Mouse (Mus musculus): ENCODE data around the gene Slc2a3. TPM values are rescaled to one million over a fixed set of nuclear protein-coding genes. Genes with fewer than 3 reads are reported as not detected.
A peak's percentile ranks its signal among the peaks of the same experiment; 100 is the strongest.
"Not testable (repeated sequence)": the region's sequence is repeated elsewhere in the genome, so short reads cannot be mapped to it uniquely, and the experiment has no call there.

Slc2a3 gene
- polyA plus RNA-seq, 1 experiment from 2014 or later: 50.6 TPM

DNA sequence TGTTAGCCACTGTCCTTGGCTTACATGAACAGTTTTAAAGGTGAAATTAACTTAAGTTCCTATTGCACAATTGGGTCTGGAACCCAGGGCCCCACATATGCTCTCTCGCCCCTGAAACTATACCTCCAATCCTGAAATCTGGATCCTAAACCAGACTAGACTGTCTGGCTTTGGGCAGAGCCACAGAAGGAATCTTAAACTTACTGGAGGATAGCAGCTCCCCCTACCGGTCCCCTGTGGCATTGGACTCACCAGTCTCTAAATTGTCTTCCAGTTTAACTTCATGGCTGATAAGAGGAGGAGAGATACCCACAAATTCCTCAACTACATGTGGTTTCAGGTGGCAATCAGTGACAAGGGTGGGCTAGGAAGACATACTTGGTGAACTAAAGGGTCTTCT lies 81.5 kb downstream of the Slc2a3 start:
- Histone ChIP-seq H3K9ac (replicated peaks) (no peak overlapping the region), H3K4me1 (peaks cover 6% of the 10 kb centered on the region; the same call in 1 of the 2 replicates), H3K9me3 (replicated peaks) (no peaks in the 10 kb centered on the region), H3K4me2 (no peak overlapping the region), H3K36me3 (no peaks in the 10 kb centered on the region), H3K27me3 (replicated peaks) (no peaks in the 10 kb centered on the region), H3K4me3 (replicated peaks) (no peak overlapping the region), H3K27ac (replicated peaks) (no peak overlapping the region)
- ATAC-seq (ENCODE audit: low FRiP score): no peak
- 36% methylated on average over 2 of the region's 2 CpGs for WGBS

GRCm38 (mm10) chr6:122718224-122718623 lies 83.2 kb downstream of the Slc2a3 start:
- not testable (repeated sequence) for H3K9me3 ChIP-seq (replicated peaks)
- 92% methylated on average over 1 of the region's 1 CpGs for WGBS

DNA sequence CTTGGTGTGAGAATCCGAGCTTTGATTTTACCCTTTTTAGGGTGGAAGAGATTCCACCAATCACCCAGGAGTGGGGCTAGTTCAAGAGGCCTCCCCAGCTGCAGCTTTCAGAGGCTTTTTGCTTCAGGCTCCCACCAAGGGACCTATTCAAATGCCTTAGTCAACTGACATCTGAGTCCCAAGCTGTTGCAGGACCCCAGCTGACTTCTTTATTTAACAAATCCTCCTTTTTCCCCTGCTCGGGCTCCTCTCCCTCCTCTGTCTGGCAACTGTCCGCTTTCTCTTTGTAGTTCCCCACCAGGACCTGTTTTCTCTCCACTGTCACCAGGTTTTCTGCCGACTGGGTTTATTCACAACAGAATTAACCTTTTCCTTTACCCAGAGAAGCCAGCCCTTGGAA lies 85.6 kb downstream of the Slc2a3 start:
- no peaks in the 10 kb centered on the region for H3K9me3 ChIP-seq (replicated peaks)
- no peaks in the 10 kb centered on the region for H3K36me3 ChIP-seq
- 1% methylated on average over 4 of the region's 4 CpGs for WGBS
- H3K4me2 ChIP-seq: no peak overlapping the region
- ATAC-seq (ENCODE audit: low FRiP score): no peak
- H3K9ac ChIP-seq (replicated peaks): no peak overlapping the region
- no peak overlapping the region; the same call in 1 of the 2 replicates for H3K27ac ChIP-seq (replicated peaks)
- H3K4me3 ChIP-seq (replicated peaks): no peak overlapping the region
- peaks cover 6% of the 10 kb centered on the region; the same call in 1 of the 2 replicates for H3K4me1 ChIP-seq
- H3K27me3 ChIP-seq (replicated peaks): no peaks in the 10 kb centered on the region

More at GRCm38 (mm10) chr6:122718224-122718623, 83.2 kb downstream of the Slc2a3 start:
- not testable (repeated sequence) for H3K4me1 ChIP-seq; H3K4me3 ChIP-seq (replicated peaks); H3K27me3 ChIP-seq (replicated peaks); ATAC-seq (ENCODE audit: low FRiP score); H3K9ac ChIP-seq (replicated peaks); H3K27ac ChIP-seq (replicated peaks); H3K36me3 ChIP-seq; H3K4me2 ChIP-seq

GRCm38 (mm10) chr6:122714707-122715365 lies 86.6 kb downstream of the Slc2a3 start:
- 55% methylated on average over 7 of the region's 7 CpGs for whole genome bisulfite sequencing
- Histone ChIP-seq H3K4me1 (peaks cover 6% of the 10 kb centered on the region; the same call in 1 of the 2 replicates), H3K9ac (replicated peaks) (no peak overlapping the region), H3K4me3 (replicated peaks) (no peak overlapping the region), H3K36me3 (no peaks in the 10 kb centered on the region), H3K27me3 (replicated peaks) (no peaks in the 10 kb centered on the region), H3K9me3 (replicated peaks) (no peaks in the 10 kb centered on the region), H3K4me2 (no peak overlapping the region), H3K27ac (replicated peaks) (no peak overlapping the region)
- ATAC-seq (ENCODE audit: low FRiP score): no peak

DNA sequence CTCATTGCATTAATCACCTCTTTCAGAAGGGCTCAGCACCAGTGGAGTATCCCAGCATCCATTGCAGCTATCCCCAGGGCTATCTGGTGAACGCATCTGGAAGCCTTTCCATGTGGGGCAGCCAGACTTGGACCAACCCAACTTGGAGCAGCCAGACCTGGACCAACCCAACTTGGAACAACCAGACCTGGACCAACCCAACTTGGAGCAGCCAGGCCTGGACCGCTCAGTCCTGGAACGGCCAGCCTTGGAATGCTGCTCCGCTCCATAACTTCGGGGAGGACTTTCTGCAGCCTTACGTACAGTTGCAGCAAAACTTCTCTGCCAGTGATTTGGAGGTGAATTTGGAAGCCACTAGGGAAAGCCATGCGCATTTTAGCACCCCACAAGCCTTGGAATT lies 88.3 kb downstream of the Slc2a3 start:
- not testable (repeated sequence) for H3K27me3 ChIP-seq (replicated peaks); H3K36me3 ChIP-seq; H3K4me2 ChIP-seq; H3K4me1 ChIP-seq; H3K9ac ChIP-seq (replicated peaks); ATAC-seq (ENCODE audit: low FRiP score); H3K27ac ChIP-seq (replicated peaks); H3K9me3 ChIP-seq (replicated peaks); H3K4me3 ChIP-seq (replicated peaks)
- WGBS: 92% methylated on average over 7 of the region's 7 CpGs

DNA sequence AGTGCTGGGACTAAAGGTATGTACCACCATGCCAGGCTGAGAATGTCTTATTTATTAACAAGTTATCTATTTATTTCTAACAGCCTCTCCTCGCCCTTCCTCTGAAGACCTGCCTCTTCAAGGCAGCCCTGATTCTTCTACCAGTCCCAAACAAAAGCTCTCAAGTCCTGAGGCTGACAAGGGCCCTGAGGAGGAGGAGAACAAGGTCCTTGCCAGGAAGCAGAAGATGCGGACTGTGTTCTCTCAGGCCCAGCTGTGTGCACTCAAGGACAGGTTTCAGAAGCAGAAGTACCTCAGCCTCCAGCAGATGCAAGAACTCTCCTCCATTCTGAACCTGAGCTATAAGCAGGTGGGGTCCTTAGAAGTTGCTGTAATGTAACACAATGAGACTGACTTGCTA lies 90.0 kb downstream of the Slc2a3 start:
- no peak overlapping the region for H3K4me3 ChIP-seq (replicated peaks)
- no peak overlapping the region for H3K9ac ChIP-seq (replicated peaks)
- H3K27ac ChIP-seq (replicated peaks): no peak overlapping the region
- no peaks in the 10 kb centered on the region for H3K27me3 ChIP-seq (replicated peaks)
- H3K36me3 ChIP-seq: no peaks in the 10 kb centered on the region
- WGBS: 92% methylated on average over 2 of the region's 2 CpGs
- no peaks in the 10 kb centered on the region for H3K9me3 ChIP-seq (replicated peaks)
- no peak for ATAC-seq (ENCODE audit: low FRiP score)
- H3K4me2 ChIP-seq: no peak overlapping the region
- peaks cover 6% of the 10 kb centered on the region; the same call in 1 of the 2 replicates for H3K4me1 ChIP-seq

DNA sequence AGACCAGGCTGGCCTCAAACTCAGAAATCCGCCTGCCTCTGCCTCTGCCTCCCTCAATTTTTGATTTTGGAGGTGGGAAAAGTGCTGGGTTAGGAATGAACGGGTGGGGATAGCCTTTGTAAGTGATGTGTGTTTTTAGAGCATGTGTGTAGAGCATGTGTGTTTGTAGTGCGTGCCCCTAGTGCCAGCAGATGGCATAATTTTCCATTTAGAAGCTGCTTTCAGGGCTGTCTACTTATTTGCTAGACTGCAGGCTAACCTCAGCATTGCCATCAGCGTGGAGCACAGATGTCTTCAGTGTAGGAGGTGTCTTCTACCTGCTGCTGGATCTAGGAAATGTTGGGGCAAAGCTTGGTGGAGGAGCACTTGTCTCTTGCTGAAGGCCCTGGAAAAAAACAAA lies 92.6 kb downstream of the Slc2a3 start:
- no peaks in the 10 kb centered on the region for H3K36me3 ChIP-seq
- ATAC-seq (ENCODE audit: low FRiP score): no peak
- H3K4me2 ChIP-seq: no peak overlapping the region
- H3K9me3 ChIP-seq (replicated peaks): no peaks in the 10 kb centered on the region
- H3K9ac ChIP-seq (replicated peaks): no peak overlapping the region
- no peak overlapping the region for H3K4me3 ChIP-seq (replicated peaks)
- 79% methylated on average over 4 of the region's 4 CpGs for WGBS
- no peaks in the 10 kb centered on the region for H3K27me3 ChIP-seq (replicated peaks)
- no peaks in the 10 kb centered on the region for H3K4me1 ChIP-seq
- no peak overlapping the region for H3K27ac ChIP-seq (replicated peaks)

- no peaks in the 10 kb centered on the region for H3K27me3 ChIP-seq (replicated peaks)
- 29% methylated on average over 12 of the region's 12 CpGs for WGBS
Measured at GRCm38 (mm10) chr6:122707036-122707800, 94.2 kb downstream of the Slc2a3 start, which contains the start of gene Nanog. Gene Nanog, plus strand, starts transcription at chr6:122707489.

GRCm38 (mm10) chr6:122706337-122706840 lies 95.1 kb downstream of the Slc2a3 start:
- no peak for ATAC-seq (ENCODE audit: low FRiP score)
- Histone ChIP-seq H3K27ac (replicated peaks) (no peak overlapping the region), H3K4me3 (replicated peaks) (no peak overlapping the region), H3K4me2 (no peak overlapping the region), H3K27me3 (replicated peaks) (no peaks in the 10 kb centered on the region), H3K36me3 (no peaks in the 10 kb centered on the region), H3K9ac (replicated peaks) (no peak overlapping the region), H3K9me3 (replicated peaks) (no peaks in the 10 kb centered on the region), H3K4me1 (peaks cover 8% of the 10 kb centered on the region)
- WGBS: 80% methylated on average over 12 of the region's 12 CpGs

More at GRCm38 (mm10) chr6:122707036-122707800, 94.2 kb downstream of the Slc2a3 start, which contains the start of gene Nanog:
- no peak within 1 kb of the TSS for H3K27ac ChIP-seq (replicated peaks)
- H3K4me3 ChIP-seq (replicated peaks): no peak within 1 kb of the TSS
- ATAC-seq (ENCODE audit: low FRiP score): no peak
- no peak within 1 kb of the TSS for H3K9ac ChIP-seq (replicated peaks)
- H3K4me2 ChIP-seq: no peak within 1 kb of the TSS
- no peaks in the 10 kb centered on the region for H3K36me3 ChIP-seq
- no peaks in the 10 kb centered on the region for H3K9me3 ChIP-seq (replicated peaks)
- peaks cover 8% of the 10 kb centered on the region for H3K4me1 ChIP-seq

DNA sequence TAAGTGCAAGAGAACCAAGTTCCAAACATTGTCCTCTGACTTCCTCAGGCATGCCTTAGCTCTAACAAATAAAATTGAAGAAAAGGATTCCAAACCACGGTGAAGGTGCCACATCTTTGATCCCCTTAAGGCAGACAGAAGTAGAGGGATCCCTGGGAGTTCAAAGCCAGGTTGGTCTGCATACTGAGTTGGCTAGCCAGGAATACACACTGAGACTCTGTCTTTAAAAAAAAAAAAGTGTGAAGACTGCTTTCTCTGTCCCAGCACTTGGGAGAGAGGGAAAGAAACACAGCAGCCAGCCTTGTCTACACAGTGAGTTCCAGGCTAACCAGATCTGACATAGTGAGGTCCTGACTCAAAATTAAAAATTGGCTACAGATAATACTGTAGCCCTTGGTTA lies 97.7 kb downstream of the Slc2a3 start:
- H3K27ac ChIP-seq (replicated peaks): no peak overlapping the region
- H3K36me3 ChIP-seq: no peaks in the 10 kb centered on the region
- no peaks in the 10 kb centered on the region for H3K27me3 ChIP-seq (replicated peaks)
- ATAC-seq (ENCODE audit: low FRiP score): no peak
- no peak overlapping the region for H3K9ac ChIP-seq (replicated peaks)
- whole genome bisulfite sequencing: 16% methylated on average over 1 of the region's 1 CpGs
- peaks cover 8% of the 10 kb centered on the region for H3K4me1 ChIP-seq
- H3K4me2 ChIP-seq: no peak overlapping the region
- H3K9me3 ChIP-seq (replicated peaks): no peaks in the 10 kb centered on the region
- no peak overlapping the region for H3K4me3 ChIP-seq (replicated peaks)

- 12% methylated on average over 6 of the region's 6 CpGs for WGBS
Measured at GRCm38 (mm10) chr6:122703251-122703650, 98.2 kb downstream of the Slc2a3 start.

More at GRCm38 (mm10) chr6:122703251-122703650, 98.2 kb downstream of the Slc2a3 start:
- no peak overlapping the region for H3K9ac ChIP-seq (replicated peaks)
- H3K4me3 ChIP-seq (replicated peaks): no peak overlapping the region
- no peaks in the 10 kb centered on the region for H3K27me3 ChIP-seq (replicated peaks)
- H3K27ac ChIP-seq (replicated peaks): no peak overlapping the region
- no peaks in the 10 kb centered on the region for H3K9me3 ChIP-seq (replicated peaks)
- peaks cover 8% of the 10 kb centered on the region for H3K4me1 ChIP-seq
- ATAC-seq (ENCODE audit: low FRiP score): no peak
- peak overlapping the region; percentile 49; the same call in 1 of the 2 replicates for H3K4me2 ChIP-seq
- H3K36me3 ChIP-seq: no peaks in the 10 kb centered on the region
